Mouse (Mus musculus) G1E (cell line): Measurements from ENCODE around the gene Slc16a8.

Experiments used
- CTCF ChIP-seq: IDR thresholded peaks from 2 replicates; pipeline ENCODE4 v1.5.1; 2012; ENCODE audit warnings: low read depth, low read length, inconsistent platforms, mixed read lengths
- GATA2 ChIP-seq: IDR thresholded peaks from 2 replicates; pipeline ENCODE4 v1.6.1; 2012; ENCODE audit warnings: low read depth, low read length, inconsistent platforms, borderline replicate concordance
- TAL1 ChIP-seq: conservative IDR thresholded peaks from 2 replicates; pipeline ENCODE4 v1.6.1; 2012; ENCODE audit warnings: low read depth, low read length, inconsistent platforms, mixed read lengths

DNA sequence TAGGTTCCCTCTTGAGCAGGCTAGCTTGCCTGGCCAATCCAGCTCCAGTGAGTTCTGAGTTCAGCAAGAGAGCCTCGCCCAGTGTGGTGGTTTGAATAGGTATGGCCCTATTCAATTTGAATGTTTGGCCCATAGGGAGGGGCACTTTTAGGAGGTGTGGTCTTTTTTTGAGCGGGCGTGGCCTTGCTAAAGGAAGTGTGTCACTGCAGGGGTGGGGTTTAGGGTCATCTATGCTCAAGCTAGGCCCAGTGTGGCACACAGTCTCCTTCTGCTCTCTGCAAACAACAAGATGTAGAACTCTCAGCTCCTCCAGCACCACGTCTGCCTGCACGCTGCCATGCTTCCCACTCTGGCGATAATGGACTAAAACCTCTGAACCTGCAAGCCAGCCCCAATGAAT lies 9.2 kb upstream of the Slc16a8 start:
- TF ChIP-seq GATA2 = no peak
- no peak for TF ChIP-seq CTCF
- no peak for TF ChIP-seq TAL1
